Mouse (Mus musculus): ENCODE measurements around the gene Exoc3l4.

- TF ChIP-seq CTCF (IDR thresholded peaks at IDR 0.05; ENCODE audit: extremely low read depth, insufficient read depth, insufficient read length, insufficient replicate concordance) (no peak), POLR2A (IDR thresholded peaks at IDR 0.05; ENCODE audit: low read depth, low read length) (no peak)
Observed at GRCm38 (mm10) chr12:111430049-111430867, 13.4 kb downstream of the Exoc3l4 start.
